ENCODE assay signal across 8 mouse cellular contexts in genomic region chr15:102742589-102742988, GRCm38 (mm10). TPM values are rescaled to one million over a fixed set of nuclear protein-coding genes. Genes with fewer than 3 reads are reported as not detected.
DNase-seq lines count a peak whose midpoint lies in the region; ATAC-seq and TF ChIP-seq lines count a peak whose summit lies in the region.

No protein-coding gene starts in this region.

- peak; percentile 89 for DNase-seq in A20 (ENCODE audit: low read depth, low spot score)
- DNase-seq in adrenal gland, postnatal 36 days: peak; percentile 92 to 94
- peak; percentile 88 to 91 for DNase-seq in heart, adult 2 months
- peak; percentile 88 to 94 for DNase-seq in kidney, adult 8-10 months
- peak; percentile 95 for DNase-seq in midbrain, postnatal 0 days (ENCODE audit: low spot score)
- peak; percentile 77 to 92 for DNase-seq in spleen, postnatal 10 days (ENCODE audit: low spot score in 2 of 2)

- TF ChIP-seq EP300 in heart, adult 2 months (IDR thresholded peaks at IDR 0.05; ENCODE audit: insufficient read depth, low read depth, low read length): peak; percentile 81; the same call in 1 of the 2 replicates

- intact Hi-C loops in heart, adult 2 months (cut with DNase I): loop anchor here (1.0 kb wide), 1 partner anchor 44 kb away; no protein-coding TSS in a partner anchor

- ATAC-seq in embryonic facial prominence, embryonic 12.5 days (ENCODE audit: insufficient number of reproducible peaks, insufficient read depth, low FRiP score, low TSS enrichment): peak; percentile 60; the same call in 1 of the 2 replicates
- ATAC-seq in limb, embryonic 12.5 days (ENCODE audit: insufficient number of reproducible peaks, insufficient read depth, low FRiP score, low TSS enrichment, low read depth): peak; percentile 60
- no peak for ATAC-seq in midbrain, postnatal 0 days (ENCODE audit: low FRiP score)

- no peak overlapping the region for H3K9ac ChIP-seq in embryonic facial prominence, embryonic 12.5 days
- no peak overlapping the region for H3K9ac ChIP-seq in heart, adult 2 months (ENCODE audit: low read depth, low read length)
- H3K9ac ChIP-seq in limb, embryonic 12.5 days (replicated peaks): no peak overlapping the region
- H3K9ac ChIP-seq in midbrain, postnatal 0 days (replicated peaks; ENCODE audit: low read length, poor library complexity, severe bottlenecking): no peak overlapping the region

- no peak overlapping the region for H3K4me2 ChIP-seq in embryonic facial prominence, embryonic 12.5 days (replicated peaks)
- no peak overlapping the region for H3K4me2 ChIP-seq in limb, embryonic 12.5 days
- no peak overlapping the region for H3K4me2 ChIP-seq in midbrain, postnatal 0 days (ENCODE audit: low read depth, low read length, poor library complexity, severe bottlenecking)

- H3K4me1 ChIP-seq in embryonic facial prominence, embryonic 12.5 days: peaks cover 15% of the 10 kb centered on the region; the same call in 1 of the 2 replicates
- no peaks in the 10 kb centered on the region; the same call in 1 of the 2 replicates for H3K4me1 ChIP-seq in heart, adult 2 months (ENCODE audit: control insufficient read depth, insufficient read depth, low read length)
- H3K4me1 ChIP-seq in limb, embryonic 12.5 days (replicated peaks): peaks cover 43% of the 10 kb centered on the region
- peaks cover 24% of the 10 kb centered on the region for H3K4me1 ChIP-seq in midbrain, postnatal 0 days (ENCODE audit: insufficient read depth, low read length)

- H3K79me2 ChIP-seq in heart, adult 2 months (replicated peaks; ENCODE audit: control insufficient read depth, insufficient read depth, low read length): no peaks in the 10 kb centered on the region

- peak; percentile 97 for TF ChIP-seq CTCF in heart, adult 2 months (IDR thresholded peaks at IDR 0.05)
- peak; percentile 100 for TF ChIP-seq CTCF in midbrain, postnatal 0 days (IDR thresholded peaks at IDR 0.05)

- no peaks in the 10 kb centered on the region for H3K36me3 ChIP-seq in embryonic facial prominence, embryonic 12.5 days
- no peaks in the 10 kb centered on the region for H3K36me3 ChIP-seq in heart, adult 2 months (ENCODE audit: control insufficient read depth, insufficient read depth, low read length)
- H3K36me3 ChIP-seq in limb, embryonic 12.5 days: no peaks in the 10 kb centered on the region
- H3K36me3 ChIP-seq in midbrain, postnatal 0 days (ENCODE audit: insufficient read depth, low read length): no peaks in the 10 kb centered on the region

- H3K27ac ChIP-seq in embryonic facial prominence, embryonic 12.5 days: no peak overlapping the region
- H3K27ac ChIP-seq in heart, adult 2 months: no peak overlapping the region
- no peak overlapping the region for H3K27ac ChIP-seq in limb, embryonic 12.5 days
- peak overlapping the region; percentile 98 for H3K27ac ChIP-seq in midbrain, postnatal 0 days (ENCODE audit: low read depth, low read length)

- no peak overlapping the region for H3K4me3 ChIP-seq in embryonic facial prominence, embryonic 12.5 days
- H3K4me3 ChIP-seq in heart, adult 2 months: no peak overlapping the region
- no peak overlapping the region for H3K4me3 ChIP-seq in limb, embryonic 12.5 days (replicated peaks)
- no peak overlapping the region for H3K4me3 ChIP-seq in midbrain, postnatal 0 days (ENCODE audit: low read depth, low read length)

- H3K9me3 ChIP-seq in embryonic facial prominence, embryonic 12.5 days: no peaks in the 10 kb centered on the region
- H3K9me3 ChIP-seq in limb, embryonic 12.5 days: no peaks in the 10 kb centered on the region
- H3K9me3 ChIP-seq in midbrain, postnatal 0 days (ENCODE audit: low read length): no peaks in the 10 kb centered on the region

- TF ChIP-seq POLR2A in heart, adult 2 months (IDR thresholded peaks at IDR 0.05; ENCODE audit: insufficient read depth, low read depth, low read length): no peak

- under 1% methylated on average over 10 of the region's 10 CpGs for WGBS in embryonic facial prominence, embryonic 12.5 days
- WGBS in heart, adult 2 months: 0% methylated on average over 10 of the region's 10 CpGs
- WGBS in limb, embryonic 12.5 days: under 1% methylated on average over 10 of the region's 10 CpGs
- under 1% methylated on average over 10 of the region's 10 CpGs for WGBS in midbrain, postnatal 0 days

- H3K27me3 ChIP-seq in embryonic facial prominence, embryonic 12.5 days: peaks cover 52% of the 10 kb centered on the region
- H3K27me3 ChIP-seq in heart, adult 2 months (ENCODE audit: control insufficient read depth, insufficient read depth, low read length): peaks cover 2% of the 10 kb centered on the region; the same call in 1 of the 2 replicates
- H3K27me3 ChIP-seq in limb, embryonic 12.5 days: peaks cover 74% of the 10 kb centered on the region
- no peaks in the 10 kb centered on the region for H3K27me3 ChIP-seq in midbrain, postnatal 0 days (ENCODE audit: insufficient read depth, low read length)

RNA-seq across cellular contexts. Expression of gene Calcoco1, which starts 20.6 kb away (rescaled TPM):
- 100 to 1,000 TPM in 1 of 2 experiments, 10 to 100 TPM in 1; 92.7 to 110 TPM for total RNA-seq in adrenal gland, postnatal 36 days (2021)
- 46.4 and 50.2 TPM in 2 replicates for polyA plus RNA-seq in embryonic facial prominence, embryonic 12.5 days (2016; fragmentation: Nextera tagmentation; extraction: Ambion mirVana)
- total RNA-seq in heart, adult 2 months (2021): 100 to 1,000 TPM in 1 of 2 experiments, 10 to 100 TPM in 1; 98.0 to 124 TPM
- polyA plus RNA-seq in heart, adult 2 months (2012; rRNA removed): 108 and 133 TPM in 2 replicates
- 43.0 and 49.4 TPM in 2 replicates for polyA plus RNA-seq in limb, embryonic 12.5 days (2016; fragmentation: Nextera tagmentation; extraction: Ambion mirVana)
- 34.4 and 34.7 TPM in 2 replicates for total RNA-seq in midbrain, postnatal 0 days (2014; rRNA removed)
- 27.1 and 27.2 TPM in 2 replicates for polyA plus RNA-seq in midbrain, postnatal 0 days (2015; fragmentation: Nextera tagmentation; extraction: Ambion mirVana)
